Mouse (Mus musculus) embryonic facial prominence, embryonic 14.5 days (tissue): ENCODE data around the gene Cep95. TPM values are rescaled to one million over a fixed set of nuclear protein-coding genes. Genes with fewer than 3 reads are reported as not detected.
"Not testable (repeated sequence)": the region's sequence is repeated elsewhere in the genome, so short reads cannot be mapped to it uniquely, and the experiment has no call there.

Experiments
- ATAC-seq: fragments of 200-750 bp; cut with Nextera tagmentation; 2 replicates; pipeline ENCODE4 v1.8.0; 2017; ENCODE audit warnings: low read depth, moderate number of reproducible peaks, moderate TSS enrichment
- DNase-seq: peaks from one replicate; pipeline ENCODE4 v3.0.0-alpha.2; 2015; ENCODE audit warnings: low spot score
- H3K27ac ChIP-seq: fragments of 300-500 bp; sonication (generic); replicated peaks from 2 replicates; pipeline ENCODE4 v1.5.1; 2014; ENCODE audit warnings: low read depth, mild to moderate bottlenecking, low read length, moderate library complexity
- H3K27me3 ChIP-seq: fragments of 300-500 bp; sonication (generic); replicated peaks from 2 replicates; pipeline ENCODE4 v1.6.1; 2014; ENCODE audit warnings: low read length; ENCODE audit not compliant: control insufficient read depth, insufficient read depth
- H3K36me3 ChIP-seq: fragments of 300-500 bp; sonication (generic); 2 replicates; pipeline ENCODE4 v1.6.1; 2014; ENCODE audit warnings: low read length, mixed read lengths; ENCODE audit not compliant: control insufficient read depth, insufficient read depth
- H3K4me1 ChIP-seq: fragments of 300-500 bp; sonication (generic); 2 replicates; pipeline ENCODE4 v1.6.1; 2014; ENCODE audit warnings: antibody characterized with exemption, low read length; ENCODE audit not compliant: control insufficient read depth, insufficient read depth
- H3K4me2 ChIP-seq: fragments of 300-500 bp; sonication (generic); 2 replicates; pipeline ENCODE4 v1.6.1; 2014; ENCODE audit warnings: low read depth, mild to moderate bottlenecking, low read length, moderate library complexity, mixed read lengths
- H3K4me3 ChIP-seq: fragments of 300-500 bp; sonication (generic); 2 replicates; pipeline ENCODE4 v1.5.1; 2014; ENCODE audit warnings: low read depth, mild to moderate bottlenecking, low read length
- H3K9ac ChIP-seq: fragments of 300-500 bp; sonication (generic); 2 replicates; pipeline ENCODE4 v1.6.1; 2014; ENCODE audit warnings: low read depth, mild to moderate bottlenecking, low read length, moderate library complexity, mixed read lengths
- H3K9me3 ChIP-seq: fragments of 300-500 bp; sonication (generic); 2 replicates; pipeline ENCODE4 v1.6.1; 2016; ENCODE audit warnings: low read length; ENCODE audit not compliant: control insufficient read depth
- WGBS: fragments of 180-500 bp; shearing (Covaris S2); extraction: QIAGEN DNeasy Blood & Tissue Kit; methylation state at CpG from one replicate; pipeline ENCODE4 v1.1.7; 2014; 5-methylcytosine and 5-hydroxymethylcytosine counted together
- polyA plus RNA-seq: library from polyadenylated mRNA; unstranded; fragments of >200 nt; fragmentation: Nextera tagmentation; extraction: Ambion mirVana; gene quantifications from 2 replicates; pipeline ENCODE4 v1.2.1, GENCODE M21; 2014

Cep95 gene
- polyA plus RNA-seq, 1 experiment from 2014 or later, result 15.8 TPM

DNA sequence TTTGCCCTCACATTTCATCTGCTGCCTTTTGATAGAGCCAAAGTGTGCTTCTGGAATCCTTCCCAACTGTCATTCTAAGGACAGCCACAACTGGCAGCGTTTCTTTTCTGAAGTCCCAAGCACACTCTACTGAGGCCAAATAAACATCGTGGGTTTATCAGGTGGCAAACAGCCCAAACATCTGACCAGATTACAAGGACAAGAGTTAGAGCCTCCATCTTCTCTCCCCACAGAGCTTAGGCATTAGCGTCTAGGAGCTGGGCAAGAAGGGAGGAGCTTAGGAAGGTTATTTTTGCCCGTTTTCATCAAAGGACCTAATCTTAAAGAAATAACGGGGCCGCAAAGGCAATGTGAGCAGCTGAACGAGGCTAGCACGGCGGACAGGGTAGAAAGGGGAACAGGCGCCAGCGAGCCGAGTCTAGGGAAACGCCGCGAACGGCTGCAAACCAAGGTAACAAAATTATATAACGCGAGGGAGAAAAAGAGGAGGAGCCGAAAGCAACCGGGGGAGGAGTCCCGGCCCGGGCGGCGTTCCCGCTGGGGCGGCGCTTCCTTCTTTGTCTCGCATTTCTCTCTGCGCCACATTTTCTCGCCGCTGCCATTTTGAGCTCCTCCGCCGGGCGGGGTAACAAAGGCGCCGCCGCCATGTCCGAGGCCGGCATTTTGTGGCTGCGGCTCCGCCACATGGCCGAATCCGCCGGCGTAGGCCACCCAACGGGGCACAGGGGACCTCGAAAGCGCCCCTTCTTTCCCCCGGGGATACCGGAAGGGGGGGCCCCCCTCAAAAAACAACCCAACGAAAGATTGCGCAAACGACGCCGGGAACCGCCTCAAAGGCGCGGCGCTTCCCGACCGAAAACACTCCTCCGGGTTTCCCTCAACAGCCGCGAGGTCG lies 1.7 kb upstream of the Cep95 start:
- peak overlapping the region; percentile 93 for H3K4me3 ChIP-seq
- no peaks in the 10 kb centered on the region for H3K9me3 ChIP-seq
- H3K36me3 ChIP-seq, result peaks cover 51% of the 10 kb centered on the region
- ATAC-seq (peak; percentile 44), DNase-seq (peak; percentile 96)
- WGBS, result under 1% methylated on average over 54 of the region's 65 CpGs
- peak overlapping the region; percentile 78 for H3K4me2 ChIP-seq
- no peaks in the 10 kb centered on the region for H3K27me3 ChIP-seq
- H3K4me1 ChIP-seq, result peaks cover 9% of the 10 kb centered on the region
- peak overlapping the region; percentile 100 for H3K9ac ChIP-seq
- H3K27ac ChIP-seq, result peak overlapping the region; percentile 100

DNA sequence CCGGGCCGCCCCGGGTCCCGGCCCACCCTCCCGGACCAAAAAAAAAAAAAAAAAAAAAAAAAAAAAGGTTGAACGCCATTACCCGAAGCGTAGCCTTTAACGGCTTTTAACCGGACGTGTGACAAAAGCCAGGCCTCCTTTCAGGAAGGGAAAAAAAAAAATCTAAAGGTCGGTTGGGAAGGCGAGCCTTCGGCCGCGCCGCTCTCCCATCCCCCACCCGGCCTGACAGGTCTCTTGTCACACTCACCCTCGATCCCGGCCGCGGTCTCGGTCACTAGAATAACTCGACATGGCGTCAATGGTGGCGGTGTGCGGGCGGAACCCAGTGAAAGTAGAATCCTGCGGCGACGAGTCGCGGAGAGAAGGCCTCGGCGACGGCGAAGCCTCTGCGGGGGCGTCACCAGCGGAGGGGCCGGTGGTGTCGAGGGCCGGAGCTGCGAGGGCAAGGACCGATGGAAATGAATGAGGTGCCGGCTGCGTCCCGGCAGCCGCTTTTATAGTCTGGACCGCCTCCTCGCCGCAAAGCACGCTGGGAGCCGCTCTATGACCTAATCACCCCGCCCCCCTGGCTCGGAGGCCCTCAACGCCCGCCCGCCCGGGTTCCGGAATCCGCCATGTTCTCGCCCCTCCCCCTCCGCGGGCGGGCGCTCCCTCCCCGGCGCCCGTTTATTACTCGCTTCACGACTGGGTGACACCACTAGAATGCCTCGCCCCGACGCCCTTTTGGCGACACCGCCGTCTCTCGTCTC lies 852 bp upstream of the Cep95 start:
- ATAC-seq, result peak; percentile 73
- Histone ChIP-seq H3K36me3 (peaks cover 51% of the 10 kb centered on the region), H3K4me1 (peaks cover 9% of the 10 kb centered on the region), H3K4me3 (peak overlapping the region; percentile 93), H3K27ac (peak overlapping the region; percentile 100), H3K27me3 (no peaks in the 10 kb centered on the region), H3K4me2 (peak overlapping the region; percentile 82), H3K9me3 (no peaks in the 10 kb centered on the region), H3K9ac (peak overlapping the region; percentile 100)
- peak; percentile 98 for DNase-seq
- 1% methylated on average over 52 of the region's 79 CpGs for WGBS

DNA sequence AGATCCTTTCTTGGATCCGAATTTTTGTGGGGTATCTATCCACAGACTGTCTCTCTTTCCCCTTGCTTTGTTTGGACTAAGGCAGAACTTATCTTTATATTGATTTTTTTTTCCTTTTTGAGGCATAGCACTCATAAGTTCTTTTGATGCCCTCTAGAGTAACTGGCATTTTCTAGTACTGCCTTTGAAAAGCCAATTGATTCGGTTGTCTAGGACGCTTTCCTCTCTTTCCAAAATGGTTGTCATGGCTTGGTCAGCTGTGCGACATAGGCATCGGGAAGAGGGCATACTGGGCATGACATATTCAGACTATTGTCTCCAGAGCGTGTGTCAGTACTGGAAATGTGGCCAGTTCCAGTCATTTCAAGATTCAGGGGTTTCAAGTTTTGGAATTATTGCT lies 597 bp downstream of the Cep95 start:
- DNase-seq, result peak; percentile 45
- no peak for ATAC-seq
- Histone ChIP-seq H3K27ac (peak overlapping the region; percentile 100), H3K9me3 (no peaks in the 10 kb centered on the region), H3K4me1 (peaks cover 9% of the 10 kb centered on the region), H3K4me2 (peak overlapping the region; percentile 82), H3K9ac (peak overlapping the region; percentile 100), H3K27me3 (no peaks in the 10 kb centered on the region), H3K4me3 (peak overlapping the region; percentile 93), H3K36me3 (peaks cover 47% of the 10 kb centered on the region)
- under 1% methylated on average over 6 of the region's 6 CpGs for WGBS

DNA sequence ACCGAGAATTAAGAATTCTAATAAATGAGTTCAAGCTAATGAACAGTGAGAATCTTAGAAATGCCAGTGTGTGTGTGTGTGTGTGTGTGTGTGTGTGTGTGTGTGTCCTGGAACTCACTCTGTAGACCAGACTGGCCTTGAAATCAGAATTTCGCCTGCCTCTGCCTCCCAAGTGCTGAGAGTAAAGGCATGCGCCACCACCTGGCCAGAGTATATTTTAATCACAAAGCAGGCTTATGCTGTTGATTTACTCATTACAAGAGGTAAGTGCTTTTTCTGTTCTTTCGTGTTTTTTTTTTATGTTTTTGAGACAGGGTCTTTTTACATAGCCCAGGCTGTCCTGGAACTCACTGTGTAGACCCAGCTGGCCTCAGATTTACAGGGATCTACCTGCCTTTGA lies 4.8 kb downstream of the Cep95 start:
- Histone ChIP-seq H3K4me3 (no peak overlapping the region), H3K27ac (no peak overlapping the region), H3K27me3 (no peaks in the 10 kb centered on the region), H3K9ac (no peak overlapping the region), H3K36me3 (peaks cover 45% of the 10 kb centered on the region), H3K4me2 (no peak overlapping the region), H3K9me3 (0 out of 2 replicates have a peak, but pooled peaks cover 5% of the 10 kb centered on the region), H3K4me1 (peaks cover 12% of the 10 kb centered on the region; the same call in 1 of the 2 replicates)
- WGBS, result 86% methylated on average over 4 of the region's 4 CpGs
- no peak for ATAC-seq
- DNase-seq, result no peak

DNA sequence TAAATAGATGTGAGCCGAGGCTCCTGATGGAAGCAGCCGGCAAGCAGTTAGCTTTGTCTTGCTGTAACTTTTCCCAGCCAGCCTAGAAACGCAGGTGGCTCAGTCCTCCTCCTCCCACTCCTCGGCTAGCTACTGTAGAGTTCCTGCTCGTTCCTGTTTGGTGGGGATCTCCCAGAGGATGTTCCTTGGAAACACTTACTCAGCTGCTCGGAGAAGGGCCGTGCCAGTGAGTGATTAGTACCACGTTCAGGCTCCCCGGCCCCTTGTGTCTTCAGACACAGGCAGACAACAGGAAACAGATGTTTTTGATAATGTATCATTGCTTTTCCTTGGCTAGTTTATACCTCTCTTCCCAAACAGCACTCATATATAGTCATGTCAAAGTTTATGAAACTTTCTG lies 6.6 kb downstream of the Cep95 start:
- WGBS, result 29% methylated on average over 9 of the region's 9 CpGs
- peak; percentile 90 for ATAC-seq
- 0 out of 2 replicates have a peak, but pooled peaks cover 5% of the 10 kb centered on the region for H3K9me3 ChIP-seq
- peak; percentile 93 for DNase-seq
- H3K9ac ChIP-seq, result no peak overlapping the region; the same call in 1 of the 2 replicates
- no peak overlapping the region for H3K4me3 ChIP-seq
- no peaks in the 10 kb centered on the region for H3K27me3 ChIP-seq
- peak overlapping the region; percentile 61 for H3K27ac ChIP-seq
- no peak overlapping the region for H3K4me2 ChIP-seq
- peaks cover 8% of the 10 kb centered on the region; the same call in 1 of the 2 replicates for H3K4me1 ChIP-seq
- peaks cover 61% of the 10 kb centered on the region for H3K36me3 ChIP-seq

DNA sequence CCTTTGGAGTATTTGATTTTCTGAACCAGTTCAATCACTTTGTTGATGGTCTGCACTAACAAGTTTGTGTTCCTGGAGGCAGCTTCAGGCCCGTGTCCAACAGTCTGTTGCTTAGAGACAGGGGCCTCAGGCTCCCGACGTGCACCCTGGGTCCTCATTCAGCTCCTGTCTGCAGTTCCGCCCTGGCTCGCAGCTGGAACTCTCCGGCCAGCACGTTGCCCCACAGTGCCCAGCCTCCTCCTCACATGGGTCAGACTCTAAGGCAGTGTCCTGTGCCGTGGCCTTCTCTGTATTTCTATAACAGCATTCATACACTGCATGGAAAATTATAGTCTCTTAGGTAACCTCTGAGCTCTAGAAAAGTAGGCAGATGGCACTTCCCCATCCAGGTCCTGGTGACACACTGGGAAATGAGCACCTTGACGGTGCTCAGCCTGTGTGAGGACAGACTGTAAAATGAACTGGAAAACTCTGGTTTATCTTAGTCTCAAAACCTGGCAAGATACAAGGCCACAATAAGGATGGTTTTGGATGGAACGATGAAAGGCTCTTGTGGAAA lies 13.1 kb downstream of the Cep95 start:
- H3K4me1 ChIP-seq, result no peaks in the 10 kb centered on the region
- H3K36me3 ChIP-seq, result peaks cover 85% of the 10 kb centered on the region
- no peaks in the 10 kb centered on the region for H3K27me3 ChIP-seq
- WGBS, result 83% methylated on average over 10 of the region's 10 CpGs
- H3K4me3 ChIP-seq, result no peak overlapping the region
- 0 out of 2 replicates have a peak, but pooled peaks cover 5% of the 10 kb centered on the region for H3K9me3 ChIP-seq
- H3K4me2 ChIP-seq, result no peak overlapping the region
- no peak overlapping the region for H3K9ac ChIP-seq
- H3K27ac ChIP-seq, result no peak overlapping the region
- ATAC-seq (no peak), DNase-seq (no peak)

DNA sequence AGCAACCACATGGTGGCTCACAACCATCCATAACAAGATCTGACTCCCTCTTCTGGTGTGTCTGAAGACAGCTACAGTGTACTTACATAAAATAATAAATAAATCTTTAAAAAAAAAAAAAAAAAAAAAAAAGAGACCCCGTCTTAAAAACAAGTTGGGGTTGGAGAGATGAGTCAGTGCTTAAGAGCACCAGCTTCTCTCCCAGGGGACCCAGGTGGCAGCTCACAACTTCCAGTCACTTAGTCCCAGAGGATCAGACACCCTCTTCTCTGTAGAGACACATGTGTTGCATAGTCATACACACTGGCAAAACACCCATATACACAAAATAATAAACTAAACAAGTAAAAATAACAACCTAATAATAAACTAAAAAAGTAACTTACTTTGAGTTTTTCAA lies 18.4 kb downstream of the Cep95 start:
- 69% methylated on average over 1 of the region's 1 CpGs for WGBS
- not testable (repeated sequence) for H3K27ac ChIP-seq, H3K9me3 ChIP-seq, H3K4me1 ChIP-seq, H3K4me2 ChIP-seq, H3K9ac ChIP-seq, DNase-seq, H3K4me3 ChIP-seq, H3K27me3 ChIP-seq, ATAC-seq
- peaks cover 71% of the 10 kb centered on the region for H3K36me3 ChIP-seq

DNA sequence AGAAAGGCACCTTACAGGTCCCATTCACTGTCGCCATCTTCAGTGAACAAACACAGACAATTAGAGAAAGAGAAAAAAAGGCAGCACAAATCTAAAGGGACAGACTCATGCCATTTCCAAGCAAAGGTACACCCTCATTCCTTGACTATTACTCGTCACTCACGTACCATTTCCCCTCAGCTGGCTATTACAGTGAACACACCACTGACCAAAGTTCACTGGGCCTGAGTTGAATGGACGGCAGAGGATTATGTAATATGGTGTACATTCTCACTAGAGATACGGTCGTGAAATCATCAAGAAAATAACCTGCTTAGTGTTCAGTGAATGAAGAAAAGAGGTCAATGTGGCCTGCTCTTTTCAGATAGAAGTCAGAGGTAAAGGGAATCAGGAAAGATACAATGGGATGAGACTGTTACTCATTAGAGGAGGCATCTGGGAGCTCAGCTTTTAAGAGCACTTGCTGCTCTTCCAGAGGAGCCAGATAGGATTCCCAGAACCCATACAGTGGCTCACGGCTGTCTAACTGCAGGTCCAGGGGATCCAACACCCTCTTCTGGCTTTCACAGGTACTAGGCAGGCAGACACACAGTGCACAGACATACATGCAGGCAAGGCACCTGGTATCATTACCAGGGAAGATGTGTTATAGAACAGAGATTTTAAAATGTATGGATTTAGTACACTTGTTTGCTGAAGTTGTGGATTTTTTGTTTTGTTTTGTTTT lies 23.5 kb downstream of the Cep95 start:
- no peaks in the 10 kb centered on the region for H3K4me1 ChIP-seq
- peaks cover 83% of the 10 kb centered on the region for H3K36me3 ChIP-seq
- no peak overlapping the region for H3K9ac ChIP-seq
- H3K27ac ChIP-seq, result no peak overlapping the region
- H3K4me3 ChIP-seq, result no peak overlapping the region
- ATAC-seq (no peak), DNase-seq (no peak)
- no peak overlapping the region for H3K4me2 ChIP-seq
- no peaks in the 10 kb centered on the region for H3K9me3 ChIP-seq
- WGBS, result 92% methylated on average over 7 of the region's 7 CpGs
- H3K27me3 ChIP-seq, result no peaks in the 10 kb centered on the region
